Mouse (Mus musculus) spleen, adult 2 months (tissue): ENCODE results near the gene Gm11037.

Experiments
- CTCF ChIP-seq: fragments of 200-500 bp; IDR thresholded peaks from 2 replicates; pipeline ENCODE4 v1.5.1; 2011; ENCODE audit warnings: mild to moderate bottlenecking, inconsistent platforms; ENCODE audit not compliant: insufficient read depth, insufficient read length, insufficient replicate concordance; ENCODE audit errors: extremely low read depth
- POLR2A ChIP-seq: fragments of 200-500 bp; IDR thresholded peaks from 2 replicates; pipeline ENCODE4 v1.6.1; 2011; ENCODE audit warnings: low read depth, low read length, inconsistent platforms

- no peak for TF ChIP-seq CTCF
- TF ChIP-seq POLR2A: no peak
Measured at GRCm38 (mm10) chr2:131167984-131168383, 34.7 kb downstream of the Gm11037 start.
